Mouse (Mus musculus) ES-Bruce4 (cell line): ENCODE results near the gene Pla2g10.

Source experiments
- CTCF ChIP-seq: IDR thresholded peaks from one replicate; pipeline ENCODE4 v1.8.1; 2011; ENCODE audit warnings: low read depth, low read length
- POLR2A ChIP-seq: IDR thresholded peaks from one replicate; pipeline ENCODE4 v1.8.1; 2011; ENCODE audit warnings: low read length; ENCODE audit not compliant: insufficient read depth

GRCm38 (mm10) chr16:13749981-13750380, 19.2 kb upstream of the Pla2g10 start:
- no peak for TF ChIP-seq POLR2A
- TF ChIP-seq CTCF: no peak
